Mouse (Mus musculus): Measurements from ENCODE around the gene Gna12. TPM values are rescaled to one million over a fixed set of nuclear protein-coding genes. Genes with fewer than 3 reads are reported as not detected.

The Gna12 gene
- polyA plus RNA-seq, 1 experiment from 2014 or later = 9.3 TPM

GRCm38 (mm10) chr5:140857432-140858154 lies 27.4 kb upstream of the Gna12 start:
- Histone ChIP-seq H3K4me1 (ENCODE audit: control insufficient read depth, insufficient read depth, low read length) (no peaks in the 10 kb centered on the region), H3K9me3 (replicated peaks; ENCODE audit: control insufficient read depth, low read length, poor library complexity, severe bottlenecking) (no peaks in the 10 kb centered on the region)
- WGBS = 59% methylated on average over 8 of the region's 8 CpGs

GRCm38 (mm10) chr5:140855909-140856530 lies 25.8 kb upstream of the Gna12 start:
- no peak for ATAC-seq
- Histone ChIP-seq H3K27me3 (ENCODE audit: control insufficient read depth, insufficient read depth, low read depth, low read length) (no peaks in the 10 kb centered on the region), H3K27ac (ENCODE audit: low read length) (no peak overlapping the region), H3K9ac (ENCODE audit: low read depth, low read length) (no peak overlapping the region), H3K4me3 (ENCODE audit: low read depth, low read length) (no peak overlapping the region), H3K36me3 (ENCODE audit: control insufficient read depth, insufficient read depth, low read length) (no peaks in the 10 kb centered on the region), H3K4me2 (ENCODE audit: low read length) (no peak overlapping the region), H3K4me1 (ENCODE audit: control insufficient read depth, insufficient read depth, low read length) (no peaks in the 10 kb centered on the region), H3K9me3 (replicated peaks; ENCODE audit: control insufficient read depth, low read length, poor library complexity, severe bottlenecking) (no peaks in the 10 kb centered on the region)
- 56% methylated on average over 11 of the region's 11 CpGs for WGBS

More at GRCm38 (mm10) chr5:140857432-140858154, 27.4 kb upstream of the Gna12 start:
- Histone ChIP-seq H3K4me2 (ENCODE audit: low read length) (no peak overlapping the region), H3K27me3 (ENCODE audit: control insufficient read depth, insufficient read depth, low read depth, low read length) (no peaks in the 10 kb centered on the region), H3K9ac (ENCODE audit: low read depth, low read length) (no peak overlapping the region), H3K27ac (ENCODE audit: low read length) (no peak overlapping the region), H3K36me3 (ENCODE audit: control insufficient read depth, insufficient read depth, low read length) (no peaks in the 10 kb centered on the region), H3K4me3 (ENCODE audit: low read depth, low read length) (no peak overlapping the region)
- ATAC-seq = no peak

- ATAC-seq = no peak
- H3K4me3 ChIP-seq (ENCODE audit: low read depth, low read length) = no peak overlapping the region
- H3K4me2 ChIP-seq (ENCODE audit: low read length) = no peak overlapping the region
- no peaks in the 10 kb centered on the region for H3K36me3 ChIP-seq (ENCODE audit: control insufficient read depth, insufficient read depth, low read length)
- 61% methylated on average over 4 of the region's 4 CpGs for WGBS
- H3K4me1 ChIP-seq (ENCODE audit: control insufficient read depth, insufficient read depth, low read length) = no peaks in the 10 kb centered on the region
- no peak overlapping the region for H3K27ac ChIP-seq (ENCODE audit: low read length)
- H3K9me3 ChIP-seq (replicated peaks; ENCODE audit: control insufficient read depth, low read length, poor library complexity, severe bottlenecking) = no peaks in the 10 kb centered on the region
- H3K9ac ChIP-seq (ENCODE audit: low read depth, low read length) = no peak overlapping the region
- no peaks in the 10 kb centered on the region for H3K27me3 ChIP-seq (ENCODE audit: control insufficient read depth, insufficient read depth, low read depth, low read length)
Observed at GRCm38 (mm10) chr5:140854700-140855099, 24.5 kb upstream of the Gna12 start.

GRCm38 (mm10) chr5:140853723-140854122 lies 23.5 kb upstream of the Gna12 start:
- Histone ChIP-seq H3K4me3 (ENCODE audit: low read depth, low read length) (no peak overlapping the region), H3K27me3 (ENCODE audit: control insufficient read depth, insufficient read depth, low read depth, low read length) (no peaks in the 10 kb centered on the region), H3K27ac (ENCODE audit: low read length) (no peak overlapping the region), H3K9ac (ENCODE audit: low read depth, low read length) (no peak overlapping the region), H3K4me2 (ENCODE audit: low read length) (no peak overlapping the region), H3K36me3 (ENCODE audit: control insufficient read depth, insufficient read depth, low read length) (no peaks in the 10 kb centered on the region), H3K9me3 (replicated peaks; ENCODE audit: control insufficient read depth, low read length, poor library complexity, severe bottlenecking) (no peaks in the 10 kb centered on the region), H3K4me1 (ENCODE audit: control insufficient read depth, insufficient read depth, low read length) (no peaks in the 10 kb centered on the region)
- WGBS = 86% methylated on average over 5 of the region's 5 CpGs
- ATAC-seq = no peak

- no peaks in the 10 kb centered on the region for H3K36me3 ChIP-seq (ENCODE audit: control insufficient read depth, insufficient read depth, low read length)
- no peak overlapping the region for H3K4me3 ChIP-seq (ENCODE audit: low read depth, low read length)
- H3K4me2 ChIP-seq (ENCODE audit: low read length) = no peak overlapping the region
- ATAC-seq = no peak
- no peak overlapping the region for H3K27ac ChIP-seq (ENCODE audit: low read length)
- no peaks in the 10 kb centered on the region for H3K4me1 ChIP-seq (ENCODE audit: control insufficient read depth, insufficient read depth, low read length)
- H3K27me3 ChIP-seq (ENCODE audit: control insufficient read depth, insufficient read depth, low read depth, low read length) = no peaks in the 10 kb centered on the region
- H3K9me3 ChIP-seq (replicated peaks; ENCODE audit: control insufficient read depth, low read length, poor library complexity, severe bottlenecking) = no peaks in the 10 kb centered on the region
- WGBS = 86% methylated on average over 12 of the region's 12 CpGs
- no peak overlapping the region for H3K9ac ChIP-seq (ENCODE audit: low read depth, low read length)
Observed at GRCm38 (mm10) chr5:140852435-140852996, 22.3 kb upstream of the Gna12 start.

- Histone ChIP-seq H3K4me2 (ENCODE audit: low read length) (no peak overlapping the region), H3K27ac (ENCODE audit: low read length) (0 out of 2 replicates have a peak overlapping the region, but pooled peaks have one; percentile 1), H3K4me3 (ENCODE audit: low read depth, low read length) (no peak overlapping the region), H3K4me1 (ENCODE audit: control insufficient read depth, insufficient read depth, low read length) (no peaks in the 10 kb centered on the region), H3K27me3 (ENCODE audit: control insufficient read depth, insufficient read depth, low read depth, low read length) (no peaks in the 10 kb centered on the region), H3K9me3 (replicated peaks; ENCODE audit: control insufficient read depth, low read length, poor library complexity, severe bottlenecking) (no peaks in the 10 kb centered on the region), H3K9ac (ENCODE audit: low read depth, low read length) (no peak overlapping the region), H3K36me3 (ENCODE audit: control insufficient read depth, insufficient read depth, low read length) (no peaks in the 10 kb centered on the region)
- 12% methylated on average over 5 of the region's 5 CpGs for WGBS
- peak; percentile 68 for ATAC-seq
Observed at GRCm38 (mm10) chr5:140847300-140847729, 17.1 kb upstream of the Gna12 start.

GRCm38 (mm10) chr5:140841942-140842341 lies 11.7 kb upstream of the Gna12 start:
- ATAC-seq = no peak

GRCm38 (mm10) chr5:140831064-140831431 lies 817 bp upstream of the Gna12 start:
- H3K9ac ChIP-seq (ENCODE audit: low read depth, low read length) = no peak overlapping the region
- no peak overlapping the region for H3K27ac ChIP-seq (ENCODE audit: low read length)
- H3K36me3 ChIP-seq (ENCODE audit: control insufficient read depth, insufficient read depth, low read length) = no peaks in the 10 kb centered on the region
- H3K27me3 ChIP-seq (ENCODE audit: control insufficient read depth, insufficient read depth, low read depth, low read length) = no peaks in the 10 kb centered on the region
- peak overlapping the region; percentile 54 for H3K4me2 ChIP-seq (ENCODE audit: low read length)
- H3K4me3 ChIP-seq (ENCODE audit: low read depth, low read length) = no peak overlapping the region
- no peaks in the 10 kb centered on the region for H3K9me3 ChIP-seq (replicated peaks; ENCODE audit: control insufficient read depth, low read length, poor library complexity, severe bottlenecking)
- 80% methylated on average over 8 of the region's 8 CpGs for WGBS
- ATAC-seq = no peak
- H3K4me1 ChIP-seq (ENCODE audit: control insufficient read depth, insufficient read depth, low read length) = peaks cover 33% of the 10 kb centered on the region

More at GRCm38 (mm10) chr5:140841942-140842341, 11.7 kb upstream of the Gna12 start:
- H3K36me3 ChIP-seq (ENCODE audit: control insufficient read depth, insufficient read depth, low read length) = no peaks in the 10 kb centered on the region
- 70% methylated on average over 4 of the region's 4 CpGs for WGBS
- no peaks in the 10 kb centered on the region for H3K9me3 ChIP-seq (replicated peaks; ENCODE audit: control insufficient read depth, low read length, poor library complexity, severe bottlenecking)
- H3K27ac ChIP-seq (ENCODE audit: low read length) = no peak overlapping the region
- no peak overlapping the region for H3K9ac ChIP-seq (ENCODE audit: low read depth, low read length)
- H3K4me2 ChIP-seq (ENCODE audit: low read length) = no peak overlapping the region
- no peaks in the 10 kb centered on the region for H3K27me3 ChIP-seq (ENCODE audit: control insufficient read depth, insufficient read depth, low read depth, low read length)
- no peak overlapping the region for H3K4me3 ChIP-seq (ENCODE audit: low read depth, low read length)
- H3K4me1 ChIP-seq (ENCODE audit: control insufficient read depth, insufficient read depth, low read length) = no peaks in the 10 kb centered on the region

- H3K27ac ChIP-seq (ENCODE audit: low read length) = peak overlapping the region; percentile 79
- no peaks in the 10 kb centered on the region for H3K27me3 ChIP-seq (ENCODE audit: control insufficient read depth, insufficient read depth, low read depth, low read length)
- peak overlapping the region; percentile 95 for H3K4me2 ChIP-seq (ENCODE audit: low read length)
- whole genome bisulfite sequencing = under 1% methylated on average over 58 of the region's 58 CpGs
- H3K9me3 ChIP-seq (replicated peaks; ENCODE audit: control insufficient read depth, low read length, poor library complexity, severe bottlenecking) = no peaks in the 10 kb centered on the region
- H3K4me1 ChIP-seq (ENCODE audit: control insufficient read depth, insufficient read depth, low read length) = peaks cover 33% of the 10 kb centered on the region
- peak overlapping the region; percentile 83 for H3K4me3 ChIP-seq (ENCODE audit: low read depth, low read length)
- H3K36me3 ChIP-seq (ENCODE audit: control insufficient read depth, insufficient read depth, low read length) = no peaks in the 10 kb centered on the region
- H3K9ac ChIP-seq (ENCODE audit: low read depth, low read length) = peak overlapping the region; percentile 82
- ATAC-seq = peak; percentile 72; the same call in 1 of the 2 replicates
Observed at GRCm38 (mm10) chr5:140829911-140830294, 328 bp downstream of the Gna12 start.
